Mouse (Mus musculus) layer of hippocampus, postnatal 36 days (tissue): ENCODE results near the gene Nfkbia. TPM values are rescaled to one million over a fixed set of nuclear protein-coding genes. Genes with fewer than 3 reads are reported as not detected.
A peak's percentile ranks its signal among the peaks of the same experiment; 100 is the strongest.

Experiments
- DNase-seq, 2 experiments: peaks; one replicate each; pipeline ENCODE4 v3.0.0; 2022
- total RNA-seq, 2 experiments: library from RNA; stranded (reverse); gene quantifications; 2 replicates each; pipeline ENCODE4 v1.2.3; 2021

Gene Nfkbia
- total RNA-seq, 2 experiments from 2014 or later, result 36.5 to 44.3 TPM

GRCm38 (mm10) chr12:55465401-55465983 is 27.0 kb downstream of the Nfkbia start:
- no peak for DNase-seq

GRCm38 (mm10) chr12:55464846-55465361 is 27.5 kb downstream of the Nfkbia start:
- DNase-seq, result no peak

DNA sequence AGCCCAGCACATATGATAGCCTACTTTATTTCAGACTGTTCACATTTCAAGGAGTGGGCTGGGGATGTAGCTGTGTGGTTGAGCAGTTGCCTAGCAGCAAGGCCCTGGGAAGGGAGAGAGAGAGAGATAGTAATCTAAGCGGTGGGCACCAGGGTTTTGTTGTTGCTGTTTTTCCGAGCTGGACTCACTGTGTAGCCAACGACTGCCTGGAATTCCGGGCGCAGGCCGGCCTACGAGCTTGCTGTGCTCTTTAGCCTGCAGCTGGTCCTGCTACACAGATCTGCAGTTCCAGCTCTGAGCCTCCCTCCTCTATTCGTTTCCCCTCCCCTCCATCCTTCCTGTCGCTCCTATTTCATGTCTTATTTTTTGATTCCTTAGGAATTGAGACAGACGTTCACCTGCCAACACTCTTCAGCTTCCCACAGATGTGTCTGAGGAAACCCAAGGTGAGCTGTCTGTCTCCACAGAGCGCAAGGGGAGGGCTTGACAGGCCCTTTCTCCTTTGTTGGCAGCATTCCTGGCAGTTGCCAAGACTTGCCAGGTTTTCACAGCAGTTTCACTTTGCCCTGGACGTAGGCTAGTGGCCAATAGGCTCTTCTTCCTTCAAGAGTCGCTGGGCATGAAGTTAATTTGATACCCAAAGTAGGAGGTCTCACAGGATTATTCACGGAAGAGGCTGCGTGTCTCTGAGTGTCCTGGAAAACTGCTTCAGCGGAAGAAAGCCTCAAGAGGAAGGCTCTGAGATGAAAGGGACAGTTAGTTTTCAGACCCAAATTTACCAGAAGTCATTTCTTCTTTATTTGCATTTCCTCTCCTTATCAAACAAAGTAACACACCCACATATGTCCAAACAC is 28.2 kb downstream of the Nfkbia start:
- peak; percentile 51 to 57 for DNase-seq

GRCm38 (mm10) chr12:55463087-55463486 is 29.4 kb downstream of the Nfkbia start:
- no peak for DNase-seq

DNA sequence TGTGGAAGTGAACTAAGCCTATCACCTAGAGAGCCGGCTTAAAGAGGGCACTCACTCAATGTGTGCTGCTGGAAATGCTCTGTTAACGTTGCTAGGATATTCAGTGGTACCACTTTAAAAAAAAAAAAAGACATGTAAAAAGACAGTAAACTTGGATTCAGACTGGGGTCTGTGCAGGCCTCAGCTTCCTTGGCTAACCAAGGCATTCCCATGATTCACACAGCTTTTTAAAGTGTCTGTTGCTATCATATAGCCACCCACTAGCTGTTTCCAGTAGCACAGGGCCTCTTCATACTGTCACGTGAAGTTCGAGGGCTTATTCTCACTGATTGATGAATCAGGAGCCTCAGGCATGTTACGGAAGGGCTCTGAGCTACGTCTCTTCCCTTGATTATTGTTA is 30.0 kb downstream of the Nfkbia start:
- no peak for DNase-seq

GRCm38 (mm10) chr12:55461767-55462166 is 30.7 kb downstream of the Nfkbia start:
- DNase-seq, result no peak

DNA sequence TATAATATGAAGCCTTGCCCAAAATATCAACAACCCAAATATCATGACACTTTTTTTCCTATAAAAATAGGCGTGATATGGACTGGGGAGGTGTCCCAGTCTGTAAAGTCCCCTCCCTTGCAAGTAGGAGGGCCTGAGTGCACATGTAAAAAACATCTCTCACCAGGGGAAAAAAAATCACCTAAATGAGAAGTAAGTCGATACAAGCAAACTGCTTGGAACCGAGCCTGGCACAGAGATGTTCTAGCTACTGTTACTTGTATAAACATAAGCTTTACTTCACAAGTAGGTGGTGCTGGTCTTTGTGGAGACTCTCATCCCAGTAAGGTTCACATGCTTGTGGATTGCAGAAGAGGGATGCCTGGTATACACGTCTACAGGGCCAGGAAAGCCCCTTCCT is 31.5 kb downstream of the Nfkbia start:
- DNase-seq, result no peak

- no peak for DNase-seq
Observed at GRCm38 (mm10) chr12:55459739-55460138, 32.7 kb downstream of the Nfkbia start.

DNA sequence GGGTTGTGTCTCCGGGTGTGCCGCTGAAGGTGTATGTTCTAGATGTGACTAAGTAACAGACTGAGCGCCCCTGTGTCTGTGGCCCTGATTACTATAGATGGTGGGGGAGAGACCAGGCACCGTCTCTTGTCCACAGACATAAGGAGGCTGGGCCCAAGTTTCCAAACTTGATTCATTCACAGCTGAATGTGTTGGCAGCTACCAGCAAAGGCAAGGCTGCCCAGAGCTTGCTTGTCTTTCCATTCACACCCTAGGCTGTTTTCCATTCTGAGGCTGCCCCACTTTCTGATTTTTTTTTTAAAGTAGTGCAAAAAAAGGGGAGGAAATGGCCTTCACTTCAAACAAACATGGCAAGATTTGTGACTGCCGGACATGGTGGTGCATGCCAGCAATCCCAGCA is 35.6 kb downstream of the Nfkbia start:
- DNase-seq, result no peak

GRCm38 (mm10) chr12:55456136-55456535 is 36.3 kb downstream of the Nfkbia start:
- no peak for DNase-seq

GRCm38 (mm10) chr12:55455206-55455605 is 37.2 kb downstream of the Nfkbia start:
- DNase-seq, result no peak

GRCm38 (mm10) chr12:55453924-55454323 is 38.5 kb downstream of the Nfkbia start:
- DNase-seq, result no peak

GRCm38 (mm10) chr12:55452839-55453238 is 39.6 kb downstream of the Nfkbia start:
- DNase-seq, result no peak

GRCm38 (mm10) chr12:55450421-55450820 is 42.0 kb downstream of the Nfkbia start:
- no peak for DNase-seq

DNA sequence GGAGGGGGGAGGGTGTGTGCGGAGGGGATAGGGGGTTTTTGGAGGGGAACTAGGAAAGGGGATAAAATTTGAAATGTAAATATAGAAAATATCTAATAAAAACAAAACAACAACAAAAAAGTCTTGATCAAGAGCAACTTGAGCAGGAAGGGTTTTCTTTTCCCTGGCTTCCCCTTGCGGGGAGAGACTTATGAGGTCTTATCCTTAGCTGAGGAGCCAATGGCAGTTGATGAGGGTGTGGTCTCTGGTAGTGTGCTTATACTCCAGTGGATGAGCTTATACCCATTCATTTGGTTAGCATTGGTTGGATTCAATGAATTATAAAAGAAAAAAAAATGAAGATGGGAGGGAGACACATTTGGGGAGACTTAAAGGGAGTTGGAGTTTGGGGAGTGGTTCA is 43.4 kb downstream of the Nfkbia start:
- no peak for DNase-seq

- DNase-seq, result no peak
Observed at GRCm38 (mm10) chr12:55448457-55448856, 44.0 kb downstream of the Nfkbia start.

DNA sequence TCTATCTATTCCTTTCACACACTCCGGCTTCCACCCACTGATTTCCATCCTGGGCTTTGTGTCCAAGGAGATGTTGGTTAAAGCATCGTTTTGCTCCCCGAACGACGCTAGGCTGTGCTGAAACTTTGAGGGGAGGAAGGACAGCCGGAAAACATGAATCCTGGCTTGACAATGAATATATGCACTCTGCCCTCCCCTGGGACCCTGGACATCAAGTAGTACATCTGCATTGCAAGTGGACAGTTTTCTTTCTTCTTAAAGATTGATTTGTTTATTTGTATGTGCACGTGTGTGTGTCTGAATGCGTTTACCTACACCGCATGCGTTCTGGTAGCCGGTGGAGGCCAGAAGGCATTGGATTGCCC is 45.1 kb downstream of the Nfkbia start:
- no peak for DNase-seq

- peak; percentile 80 to 86 for DNase-seq
Observed at GRCm38 (mm10) chr12:55446746-55447395, 45.6 kb downstream of the Nfkbia start.

- no peak for DNase-seq
Observed at GRCm38 (mm10) chr12:55446366-55446745, 46.1 kb downstream of the Nfkbia start.

DNA sequence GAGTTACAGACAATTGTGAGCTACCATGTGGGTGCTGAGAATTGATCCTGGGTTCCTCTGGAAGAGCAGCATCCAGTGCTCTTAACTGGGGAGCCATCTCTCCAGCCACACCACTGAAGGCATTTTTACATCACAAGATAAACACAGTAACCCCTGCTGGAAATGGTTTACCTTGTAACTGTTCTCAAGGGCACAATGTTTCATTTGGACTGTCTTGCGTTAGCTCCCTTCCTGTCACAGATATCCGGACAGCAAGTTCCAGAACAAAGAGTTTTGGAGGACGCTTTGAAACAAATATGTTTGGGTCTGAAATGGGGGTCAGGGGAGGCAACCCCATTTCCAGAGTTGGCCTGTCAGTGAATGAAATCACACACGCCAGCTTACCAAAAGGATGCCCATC is 46.9 kb downstream of the Nfkbia start:
- DNase-seq, result no peak

GRCm38 (mm10) chr12:55444031-55444451 is 48.4 kb downstream of the Nfkbia start:
- DNase-seq, result no peak

- DNase-seq, result peak in 1 of 2 experiments; percentile 52
Observed at GRCm38 (mm10) chr12:55442861-55443850, 49.3 kb downstream of the Nfkbia start.
